Mouse (Mus musculus) CH12.LX (cell line): Measurements from ENCODE around the gene Ppy. TPM values are rescaled to one million over a fixed set of nuclear protein-coding genes. Genes with fewer than 3 reads are reported as not detected.

Experiments used
- DNase-seq: peaks from one replicate; pipeline ENCODE4 v3.0.0-alpha.2; 2013; ENCODE audit errors: extremely low read depth
- H3K27ac ChIP-seq: 2 replicates; pipeline ENCODE4 v1.5.1; 2012; ENCODE audit warnings: low read depth, mild to moderate bottlenecking, control low read depth, moderate library complexity; ENCODE audit not compliant: insufficient read depth
- H3K27me3 ChIP-seq: replicated peaks from 2 replicates; pipeline ENCODE3; 2012; ENCODE audit warnings: inconsistent platforms
- H3K36me3 ChIP-seq, 2 experiments: replicated peaks in 1 of 2; 2 replicates each; pipeline versions ENCODE3 to v1.6.1; 2012; ENCODE audit warnings: inconsistent platforms in 1 of 2, low read length in 1 of 2, mild to moderate bottlenecking in 1 of 2, mixed read lengths in 1 of 2, moderate library complexity in 1 of 2; ENCODE audit not compliant: control insufficient read depth in 1 of 2, insufficient read depth in 1 of 2
- H3K4me1 ChIP-seq, 2 experiments: 2 replicates each; pipeline ENCODE4 v1.6.1; 2012; ENCODE audit warnings: inconsistent platforms in 1 of 2, moderate library complexity in 1 of 2; ENCODE audit not compliant: insufficient read depth in 2 of 2, control insufficient read depth in 1 of 2
- H3K4me2 ChIP-seq: 2 replicates; pipeline ENCODE4 v1.6.1; 2012; ENCODE audit warnings: low read depth, mild to moderate bottlenecking, control low read depth; ENCODE audit not compliant: poor library complexity, insufficient read depth, severe bottlenecking
- H3K4me3 ChIP-seq, 3 experiments: fragments of 150-350 bp in 1 of 3; sonication (generic) in 1 of 3; replicated peaks in 1 of 3; 2 replicates each; pipeline versions ENCODE3 to v1.5.1; 2011 to 2012; ENCODE audit warnings: low read depth in 2 of 3, low read length in 2 of 3, mild to moderate bottlenecking in 2 of 3, moderate library complexity in 2 of 3, control low read depth in 1 of 3, improper control_type of control experiment in 1 of 3, inconsistent platforms in 1 of 3, mixed read lengths in 1 of 3; ENCODE audit not compliant: poor library complexity in 1 of 3
- H3K79me2 ChIP-seq: replicated peaks from 2 replicates; pipeline ENCODE4 v1.6.1; 2012; ENCODE audit warnings: mild to moderate bottlenecking, moderate library complexity; ENCODE audit not compliant: control insufficient read depth, poor library complexity, insufficient read depth, severe bottlenecking; ENCODE audit errors: extremely low read depth
- H3K9ac ChIP-seq: 2 replicates; pipeline ENCODE4 v1.6.1; 2012; ENCODE audit warnings: low read depth, mild to moderate bottlenecking, control low read depth, moderate library complexity; ENCODE audit not compliant: insufficient read depth
- H3K9me3 ChIP-seq: replicated peaks from 2 replicates; pipeline ENCODE3; 2012; ENCODE audit warnings: low read length, inconsistent platforms, mixed read lengths
- CHD1 ChIP-seq: IDR thresholded peaks from 2 replicates; pipeline ENCODE4 v1.6.1; 2012; ENCODE audit warnings: low read depth, low read length, improper control_type of control experiment, inconsistent platforms
- CHD2 ChIP-seq: IDR thresholded peaks from 2 replicates; pipeline ENCODE4 v1.6.1; 2011; ENCODE audit warnings: low read length, improper control_type of control experiment
- E2F4 ChIP-seq: IDR thresholded peaks from 2 replicates; pipeline ENCODE4 v1.6.1; 2011; ENCODE audit warnings: low read depth, low read length, improper control_type of control experiment; ENCODE audit not compliant: insufficient replicate concordance
- ETS1 ChIP-seq: conservative IDR thresholded peaks from 2 replicates; pipeline ENCODE4 v1.6.1; 2012; ENCODE audit warnings: low read depth, mild to moderate bottlenecking, inconsistent platforms, low read length, improper control_type of control experiment, moderate library complexity
- GABPA ChIP-seq: IDR thresholded peaks from 2 replicates; pipeline ENCODE4 v1.6.1; 2012; ENCODE audit warnings: low read depth, low read length, improper control_type of control experiment, inconsistent platforms; ENCODE audit not compliant: insufficient replicate concordance
- HCFC1 ChIP-seq: IDR thresholded peaks from 2 replicates; pipeline ENCODE4 v1.6.1; 2012; ENCODE audit warnings: low read depth, mild to moderate bottlenecking, inconsistent platforms, low read length, improper control_type of control experiment
- JUN ChIP-seq: IDR thresholded peaks from 2 replicates; pipeline ENCODE4 v1.6.1; 2011; ENCODE audit warnings: low read depth, mild to moderate bottlenecking, low read length, improper control_type of control experiment, moderate library complexity; ENCODE audit not compliant: insufficient read depth
- KAT2A ChIP-seq: IDR thresholded peaks from 2 replicates; pipeline ENCODE4 v1.6.1; 2012; ENCODE audit warnings: low read length, improper control_type of control experiment, inconsistent platforms; ENCODE audit not compliant: insufficient replicate concordance
- MAX ChIP-seq: IDR thresholded peaks from 2 replicates; pipeline ENCODE4 v1.6.1; 2011; ENCODE audit warnings: low read length, improper control_type of control experiment
- MAZ ChIP-seq: IDR thresholded peaks from 2 replicates; pipeline ENCODE4 v1.6.1; 2012; ENCODE audit warnings: low read depth, mild to moderate bottlenecking, inconsistent platforms, low read length, improper control_type of control experiment, moderate library complexity
- MEF2A ChIP-seq: IDR thresholded peaks from 2 replicates; pipeline ENCODE4 v1.6.1; 2014; ENCODE audit warnings: low read depth, mild to moderate bottlenecking, inconsistent platforms, low read length, improper control_type of control experiment, borderline replicate concordance
- MXI1 ChIP-seq: IDR thresholded peaks from 2 replicates; pipeline ENCODE4 v1.6.1; 2011; ENCODE audit warnings: mild to moderate bottlenecking, low read depth, low read length, improper control_type of control experiment
- NRF1 ChIP-seq: IDR thresholded peaks from 2 replicates; pipeline ENCODE4 v1.6.1; 2014; ENCODE audit warnings: low read depth, mild to moderate bottlenecking, inconsistent platforms, low read length, improper control_type of control experiment, moderate library complexity
- PAX5 ChIP-seq: IDR thresholded peaks from 2 replicates; pipeline ENCODE4 v1.6.1; 2012; ENCODE audit warnings: low read length, inconsistent platforms, mixed read lengths
- POLR2A ChIP-seq: IDR thresholded peaks from 2 replicates; pipeline ENCODE4 v1.6.1; 2011; ENCODE audit warnings: low read depth, mild to moderate bottlenecking, improper control_type of control experiment, low read length
- RCOR1 ChIP-seq: conservative IDR thresholded peaks from 2 replicates; pipeline ENCODE4 v1.6.1; 2012; ENCODE audit warnings: low read depth, mild to moderate bottlenecking, inconsistent platforms, low read length, improper control_type of control experiment
- SIN3A ChIP-seq: IDR thresholded peaks from 2 replicates; pipeline ENCODE4 v1.6.1; 2012; ENCODE audit warnings: low read length, improper control_type of control experiment, inconsistent platforms
- TBP ChIP-seq: conservative IDR thresholded peaks from 2 replicates; pipeline ENCODE4 v1.6.1; 2011; ENCODE audit warnings: low read depth, low read length, improper control_type of control experiment
- TCF12 ChIP-seq: IDR thresholded peaks from 2 replicates; pipeline ENCODE4 v1.6.1; 2014; ENCODE audit warnings: low read depth, mild to moderate bottlenecking, inconsistent platforms, low read length, improper control_type of control experiment
- UBTF ChIP-seq: IDR thresholded peaks from 2 replicates; pipeline ENCODE4 v1.6.1; 2012; ENCODE audit warnings: low read depth, mild to moderate bottlenecking, inconsistent platforms, low read length, improper control_type of control experiment, moderate library complexity
- USF1 ChIP-seq: IDR thresholded peaks from 2 replicates; pipeline ENCODE4 v1.6.1; 2014; ENCODE audit warnings: low read depth, mild to moderate bottlenecking, inconsistent platforms, low read length, improper control_type of control experiment
- USF2 ChIP-seq: conservative IDR thresholded peaks from 2 replicates; pipeline ENCODE4 v1.6.1; 2011; ENCODE audit warnings: low read depth, low read length, improper control_type of control experiment
- ZNF384 ChIP-seq: IDR thresholded peaks from 2 replicates; pipeline ENCODE4 v1.6.1; 2012; ENCODE audit warnings: low read depth, low read length, improper control_type of control experiment, inconsistent platforms
- dilution Hi-C: fragments of 300-500 bp; cut with MboI; formaldehyde crosslinking; loops from 2 replicates; pipeline ENCODE4 v1.14.3; 2020; ENCODE audit warnings: low sequenced_read_pairs; ENCODE audit not compliant: extremely low pct_unique_long_range_greater_than_20kb, extremely low pct_ligation_motif_present
- in situ Hi-C: fragments of 300-500 bp; cut with MboI; formaldehyde crosslinking; loops from 3 replicates; pipeline ENCODE4 v1.14.3; 2019; ENCODE audit warnings: low sequenced_read_pairs, low pct_ligation_motif_present, low pct_unique_long_range_greater_than_20kb, mixed read lengths
- polyA plus RNA-seq: library from polyadenylated mRNA; unstranded; fragments of >175 nt; gene quantifications from 2 replicates; pipeline ENCODE4 v1.2.1, GENCODE M21; 2012; ENCODE audit warnings: low read depth; ENCODE audit not compliant: insufficient read length
- total RNA-seq, 2 experiments: library from RNA; depleted of rRNA; stranded (reverse); fragments of 300-350 nt in 1 of 2; fragments of >200 nt in 1 of 2; gene quantifications; 2 replicates each; pipeline ENCODE4 v1.2.3; 2012 to 2014

Gene Ppy
- total and polyA plus RNA-seq, 3 experiments: not detected

DNA sequence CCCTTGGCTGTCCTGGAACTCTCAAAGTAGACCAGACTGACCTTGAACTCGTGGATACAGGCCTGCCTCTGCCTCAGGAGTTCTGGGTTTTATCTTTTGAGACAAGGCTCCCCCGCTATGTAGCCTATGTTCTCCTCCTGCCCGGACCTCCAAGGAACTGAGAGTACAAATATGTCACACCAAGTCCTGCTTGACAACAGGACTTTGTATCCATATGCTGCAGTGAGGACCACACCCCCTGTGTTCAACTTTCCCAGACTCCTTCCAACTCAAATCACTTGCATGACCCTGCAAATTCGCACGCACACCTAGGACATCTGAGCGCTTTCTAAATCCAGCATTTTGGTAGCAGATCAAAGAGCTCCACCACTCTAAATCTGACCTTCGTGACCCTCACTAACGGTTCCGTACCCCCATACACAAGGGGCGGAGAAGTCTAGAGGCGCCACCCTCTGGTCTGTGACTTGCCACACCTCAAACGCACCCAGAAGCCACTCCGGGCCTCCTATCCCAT is 43.9 kb upstream of the Ppy start:
- no peak for DNase-seq
- dilution Hi-C loops: no loop called here
- no peaks in the 10 kb centered on the region for H3K79me2 ChIP-seq

DNA sequence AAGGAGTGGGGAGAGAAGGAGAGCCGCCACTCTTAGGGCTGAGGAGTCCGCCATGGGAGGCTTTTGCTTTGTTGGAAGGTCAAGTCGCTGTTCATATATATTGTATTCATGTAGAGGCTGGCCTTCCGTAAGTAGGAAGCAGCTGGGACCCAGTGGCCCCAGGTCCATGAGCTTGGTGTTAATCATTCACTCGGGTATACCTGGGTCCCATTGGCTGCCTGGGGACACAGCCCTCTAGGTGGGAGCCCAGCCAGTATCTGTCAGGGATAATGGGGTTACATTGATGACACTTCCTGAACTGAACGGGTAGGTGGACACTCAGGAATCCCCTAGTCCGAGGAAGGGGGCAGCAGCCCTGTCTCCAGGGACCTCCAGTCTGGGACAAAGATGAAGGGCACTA is 41.2 kb upstream of the Ppy start:
- no peak overlapping the region for H3K9ac ChIP-seq
- H3K4me3 ChIP-seq: no peak overlapping the region
- no peak overlapping the region for H3K27ac ChIP-seq
- H3K36me3 ChIP-seq: no peaks in the 10 kb centered on the region
- no peaks in the 10 kb centered on the region for H3K79me2 ChIP-seq
- H3K27me3 ChIP-seq: peaks cover 59% of the 10 kb centered on the region
- H3K9me3 ChIP-seq: peaks cover 6% of the 10 kb centered on the region
- TF ChIP-seq MEF2A (no peak), SIN3A (no peak), GABPA (no peak), ETS1 (no peak), TBP (no peak), USF2 (no peak)
- dilution Hi-C loops: no loop called here
- no peak for DNase-seq
- in situ Hi-C loops: no loop called here
- peaks cover 0 to 7% of the 10 kb centered on the region in 2 experiments; a peak in 2 of 4 replicates for H3K4me1 ChIP-seq
- H3K4me2 ChIP-seq: no peak overlapping the region

More for the DNA sequence above, 43.9 kb upstream of the Ppy start:
- H3K27me3 ChIP-seq: peaks cover 55% of the 10 kb centered on the region
- TF ChIP-seq CHD1 (no peak), ZNF384 (no peak), CHD2 (no peak), TCF12 (no peak), MXI1 (no peak), MAX (no peak), RCOR1 (no peak), PAX5 (no peak), POLR2A (no peak), MAZ (no peak), MEF2A (no peak), UBTF (no peak), USF1 (no peak), JUN (no peak), E2F4 (no peak), ETS1 (no peak), KAT2A (no peak), GABPA (no peak), HCFC1 (no peak), NRF1 (no peak)
- H3K4me1 ChIP-seq: no peaks in the 10 kb centered on the region
- H3K36me3 ChIP-seq: no peaks in the 10 kb centered on the region
- H3K9me3 ChIP-seq: peaks cover 6% of the 10 kb centered on the region
- H3K4me3 ChIP-seq: no peak overlapping the region
- H3K27ac ChIP-seq: no peak overlapping the region
- H3K4me2 ChIP-seq: no peak overlapping the region
- H3K9ac ChIP-seq: no peak overlapping the region
- in situ Hi-C loops: no loop called here
